Mouse (Mus musculus) CD4-positive, CD25-positive, alpha-beta regulatory T cell, adult 4 months (primary cell): ENCODE data around the gene Ift80. TPM values are rescaled to one million over a fixed set of nuclear protein-coding genes. Genes with fewer than 3 reads are reported as not detected.
A peak's percentile ranks its signal among the peaks of the same experiment; 100 is the strongest.
"Not testable (repeated sequence)": the region's sequence is repeated elsewhere in the genome, so short reads cannot be mapped to it uniquely, and the experiment has no call there.

ENCODE experiments used
- ATAC-seq: one replicate; pipeline ENCODE4 v1.8.0; 2017
- polyA plus RNA-seq, 2 experiments: library from polyadenylated mRNA; unstranded; fragments of 100-300 nt; shearing (Covaris generic); gene quantifications; one replicate each; pipeline ENCODE4 v1.2.1; 2017

Ift80 gene
- polyA plus RNA-seq, 2 experiments from 2014 or later = 165 to 175 TPM

- ATAC-seq = peak; percentile 91
Observed at GRCm38 (mm10) chr3:68980898-68981297, 23.5 kb downstream of the Ift80 start.

- no peak for ATAC-seq
Observed at GRCm38 (mm10) chr3:68979187-68979586, 25.2 kb downstream of the Ift80 start.

GRCm38 (mm10) chr3:68977696-68978095, 26.7 kb downstream of the Ift80 start:
- ATAC-seq = no peak

- ATAC-seq = no peak
Observed at GRCm38 (mm10) chr3:68975533-68976490, 28.6 kb downstream of the Ift80 start.

GRCm38 (mm10) chr3:68974639-68975532, 29.5 kb downstream of the Ift80 start:
- ATAC-seq = peak; percentile 62

GRCm38 (mm10) chr3:68973574-68973973, 30.8 kb downstream of the Ift80 start:
- peak; percentile 46 for ATAC-seq

- ATAC-seq = peak; percentile 47
Observed at GRCm38 (mm10) chr3:68969091-68969590, 35.2 kb downstream of the Ift80 start.

- ATAC-seq = peak; percentile 67
Observed at GRCm38 (mm10) chr3:68967404-68967803, 37.0 kb downstream of the Ift80 start.

GRCm38 (mm10) chr3:68966527-68967285, 37.7 kb downstream of the Ift80 start:
- peak; percentile 1 for ATAC-seq

GRCm38 (mm10) chr3:68964682-68965081, 39.7 kb downstream of the Ift80 start:
- no peak for ATAC-seq

GRCm38 (mm10) chr3:68957413-68957812, 47.0 kb downstream of the Ift80 start:
- no peak for ATAC-seq

- no peak for ATAC-seq
Observed at GRCm38 (mm10) chr3:68956454-68956853, 47.9 kb downstream of the Ift80 start.

GRCm38 (mm10) chr3:68954487-68954886, 49.9 kb downstream of the Ift80 start:
- peak; percentile 67 for ATAC-seq

- ATAC-seq = no peak
Observed at GRCm38 (mm10) chr3:68952707-68953106, 51.7 kb downstream of the Ift80 start.

- ATAC-seq = not testable (repeated sequence)
Observed at GRCm38 (mm10) chr3:68951971-68952370, 52.4 kb downstream of the Ift80 start.

GRCm38 (mm10) chr3:68949381-68949780, 55.0 kb downstream of the Ift80 start:
- no peak for ATAC-seq

- ATAC-seq = no peak
Observed at GRCm38 (mm10) chr3:68948918-68949317, 55.5 kb downstream of the Ift80 start.

GRCm38 (mm10) chr3:68941867-68942266, 62.5 kb downstream of the Ift80 start:
- no peak for ATAC-seq

GRCm38 (mm10) chr3:68940311-68940710, 64.1 kb downstream of the Ift80 start:
- no peak for ATAC-seq

- no peak for ATAC-seq
Observed at GRCm38 (mm10) chr3:68939312-68939711, 65.1 kb downstream of the Ift80 start.

- ATAC-seq = no peak
Observed at GRCm38 (mm10) chr3:68936709-68937108, 67.7 kb downstream of the Ift80 start.

- ATAC-seq = no peak
Observed at GRCm38 (mm10) chr3:68935498-68935897, 68.9 kb downstream of the Ift80 start.
